Mouse (Mus musculus) monocyte, adult 5-6 weeks (primary cell): ENCODE data around the gene Sbf2. TPM values are rescaled to one million over a fixed set of nuclear protein-coding genes. Genes with fewer than 3 reads are reported as not detected.
A peak's percentile ranks its signal among the peaks of the same experiment; 100 is the strongest.

Source experiments
- ATAC-seq: fragments of 153-309, 156-312 bp; replicated peaks from 2 replicates; pipeline ENCODE4 v1.8.0; 2017; ENCODE audit warnings: mild to moderate bottlenecking; ENCODE audit not compliant: low TSS enrichment, insufficient number of reproducible peaks, severe bottlenecking, poor library complexity, low FRiP score
- total RNA-seq: library from RNA; stranded (forward); fragments of 200-1000, 200-491, 200-594 nt; gene quantifications from 3 replicates; pipeline ENCODE4 v1.2.3, GENCODE M21; 2017

Sbf2 gene
- total RNA-seq, 1 experiment from 2014 or later, result 9.9 TPM

GRCm38 (mm10) chr7:110267014-110267413, 347.7 kb downstream of the Sbf2 start:
- ATAC-seq, result no peak

- ATAC-seq, result peak; percentile 91
Measured at GRCm38 (mm10) chr7:110265796-110266195, 348.9 kb downstream of the Sbf2 start.

GRCm38 (mm10) chr7:110263474-110263873, 351.2 kb downstream of the Sbf2 start:
- ATAC-seq, result no peak

GRCm38 (mm10) chr7:110262661-110263060, 352.1 kb downstream of the Sbf2 start:
- ATAC-seq, result no peak

DNA sequence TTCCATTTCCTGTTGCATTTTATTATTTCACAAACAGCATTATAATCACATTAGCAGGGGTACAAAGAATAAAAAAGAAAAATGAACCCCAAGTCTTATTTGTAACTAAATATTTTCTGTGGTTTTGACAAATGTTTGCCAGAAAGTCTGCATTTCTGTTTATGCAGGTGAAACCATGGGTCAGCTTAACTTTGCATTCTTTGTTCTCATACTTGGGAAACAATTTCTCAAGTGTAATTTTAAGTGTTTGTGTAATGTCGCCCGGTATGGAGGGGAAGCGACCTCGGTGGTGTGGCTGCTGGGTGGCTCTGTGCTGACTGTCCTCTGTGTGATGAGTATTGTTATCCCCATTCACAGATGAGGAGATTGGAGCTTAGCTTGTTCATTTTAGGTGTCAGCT, 352.9 kb downstream of the Sbf2 start:
- no peak for ATAC-seq

GRCm38 (mm10) chr7:110259966-110260711, 354.6 kb downstream of the Sbf2 start:
- no peak for ATAC-seq

DNA sequence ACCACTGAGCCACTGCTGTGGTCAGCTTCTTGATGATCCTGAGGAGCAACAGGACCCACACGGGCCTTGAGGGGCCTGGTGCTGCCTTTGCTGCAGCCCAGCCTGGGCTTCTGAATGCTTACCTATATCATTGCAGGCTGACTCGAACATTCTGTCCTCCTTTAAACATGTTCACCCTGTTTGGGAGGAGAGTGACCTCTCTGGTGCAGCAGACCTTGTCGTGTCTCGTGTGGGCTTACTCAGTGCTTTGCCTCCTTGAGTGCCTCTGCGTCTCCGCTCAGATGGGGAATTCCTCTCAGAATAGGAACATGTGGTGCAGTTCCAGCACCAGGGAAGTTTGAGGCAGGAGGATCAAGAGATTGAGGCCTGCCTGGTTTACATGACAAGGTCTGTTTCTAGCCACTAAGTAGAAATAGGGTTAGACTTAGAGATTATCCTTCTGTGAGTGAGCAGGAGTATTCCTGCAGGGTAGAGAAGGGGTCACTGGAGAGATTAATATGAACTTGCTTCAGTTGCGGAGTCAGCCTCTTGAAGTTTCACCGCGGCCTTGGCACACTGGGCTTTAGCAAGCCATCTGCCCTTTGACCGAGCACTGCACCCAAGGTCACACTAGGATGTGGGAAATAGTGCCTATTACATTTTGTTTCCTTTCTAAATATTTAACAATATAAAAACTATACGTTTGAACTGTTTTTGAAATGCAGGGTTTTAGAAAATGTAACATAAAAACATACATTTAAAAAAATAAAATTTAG, 356.3 kb downstream of the Sbf2 start:
- no peak for ATAC-seq

Other genes with a start within 250 kb of the Sbf2 start
- gene Adm, start 12.7 kb upstream of the Sbf2 start, total RNA-seq, result not detected in 3 replicates
- gene Ampd3, start 153.3 kb upstream of the Sbf2 start, total RNA-seq, result 13.4 to 25.6 TPM (median 13.7 TPM) in 3 replicates
- gene Rnf141, start 229.5 kb upstream of the Sbf2 start, total RNA-seq, result 19.8 to 50.6 TPM (median 21.2 TPM) in 3 replicates
- not detected in 3 replicates for gene Lyve1, start 248.3 kb upstream of the Sbf2 start, total RNA-seq